Mouse (Mus musculus) cerebellum, adult 2 months (tissue): ENCODE measurements at regions not wholly inside any gene's neighbourhood (a gene's known extent, or its start where the extent isn't known, plus 50 kb on each side); places are given as distances from the start of the nearest gene placed in this dataset.

ENCODE experiments used
- CTCF ChIP-seq: fragments of 200-500 bp; IDR thresholded peaks from 2 replicates; pipeline ENCODE4 v1.5.1; 2011; ENCODE audit warnings: low read depth, mild to moderate bottlenecking, control low read depth, low read length, moderate library complexity, borderline replicate concordance; ENCODE audit not compliant: insufficient read depth
- POLR2A ChIP-seq: fragments of 200-500 bp; IDR thresholded peaks from 2 replicates; pipeline ENCODE4 v1.6.1; 2011; ENCODE audit warnings: low read length, control low read depth, borderline replicate concordance; ENCODE audit not compliant: insufficient read depth

GRCm38 (mm10) chr7:123665459-123665858 lies 165.2 kb upstream of the Zkscan2 start:
- TF ChIP-seq CTCF = no peak
- TF ChIP-seq POLR2A = no peak
